Mouse (Mus musculus) lung, embryonic 15.5 days (tissue): ENCODE results near the gene Calcoco1. TPM values are rescaled to one million over a fixed set of nuclear protein-coding genes. Genes with fewer than 3 reads are reported as not detected.

Experiments
- ATAC-seq: fragments of 200-750 bp; cut with Nextera tagmentation; 2 replicates; pipeline ENCODE4 v1.8.0; 2017; ENCODE audit warnings: moderate number of reproducible peaks, borderline replicate concordance; ENCODE audit not compliant: low FRiP score, low TSS enrichment; ENCODE audit errors: extremely low read depth
- H3K27ac ChIP-seq: fragments of 300-500 bp; sonication (generic); 2 replicates; pipeline ENCODE4 v1.5.1; 2015; ENCODE audit warnings: moderate library complexity, mild to moderate bottlenecking, inconsistent platforms
- H3K27me3 ChIP-seq: fragments of 300-500 bp; sonication (generic); 2 replicates; pipeline ENCODE4 v1.6.1; 2015; ENCODE audit warnings: inconsistent platforms
- H3K36me3 ChIP-seq: fragments of 300-500 bp; sonication (generic); 2 replicates; pipeline ENCODE4 v1.6.1; 2015; ENCODE audit warnings: inconsistent platforms
- H3K4me1 ChIP-seq: fragments of 300-500 bp; sonication (generic); 2 replicates; pipeline ENCODE4 v1.6.1; 2015; ENCODE audit warnings: inconsistent platforms
- H3K4me2 ChIP-seq: fragments of 300-500 bp; sonication (generic); 2 replicates; pipeline ENCODE4 v1.6.1; 2015; ENCODE audit warnings: inconsistent platforms, mild to moderate bottlenecking, moderate library complexity
- H3K4me3 ChIP-seq: fragments of 300-500 bp; sonication (generic); 2 replicates; pipeline ENCODE4 v1.5.1; 2015; ENCODE audit warnings: mild to moderate bottlenecking, inconsistent platforms
- H3K9ac ChIP-seq: fragments of 300-500 bp; sonication (generic); 2 replicates; pipeline ENCODE4 v1.6.1; 2015; ENCODE audit warnings: inconsistent platforms
- H3K9me3 ChIP-seq: fragments of 300-500 bp; sonication (generic); 2 replicates; pipeline ENCODE4 v1.6.1; 2016; ENCODE audit warnings: inconsistent platforms
- WGBS: fragments of 180-500 bp; shearing (Covaris S2); methylation state at CpG from one replicate; pipeline ENCODE4 v1.1.7; 2015; 5-methylcytosine and 5-hydroxymethylcytosine counted together
- polyA plus RNA-seq: library from polyadenylated mRNA; unstranded; fragments of >200 nt; fragmentation: Nextera tagmentation; extraction: Ambion mirVana; gene quantifications from 2 replicates; pipeline ENCODE4 v1.2.1, GENCODE M21; 2015

Calcoco1 gene
- polyA plus RNA-seq, 1 experiment from 2014 or later: 51.4 TPM

DNA sequence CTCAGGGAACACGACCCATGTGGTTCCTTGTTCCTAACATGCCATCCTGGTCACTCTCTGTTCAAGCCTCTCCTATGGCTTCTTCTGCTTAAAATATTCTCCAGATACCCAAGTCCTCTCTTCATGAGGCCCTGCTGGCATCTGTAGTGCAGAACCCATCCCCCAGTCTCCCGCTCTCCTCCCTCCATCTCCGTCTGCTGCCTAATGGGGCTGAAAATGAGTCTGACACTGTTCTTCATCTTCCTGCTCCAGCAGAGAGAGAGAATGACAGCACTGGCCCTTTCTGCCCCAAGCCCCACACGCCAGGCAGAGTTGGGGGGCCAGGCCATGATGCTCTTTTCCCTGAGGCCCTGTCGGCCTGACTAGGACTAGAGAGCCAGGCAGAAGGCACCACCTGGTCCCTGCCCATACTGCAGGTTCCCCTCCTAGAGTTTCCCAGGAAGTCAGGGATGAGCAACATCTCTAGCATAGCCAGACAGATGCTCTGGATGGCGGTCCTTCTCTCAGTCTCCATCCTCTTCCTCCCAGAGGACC, 14.2 kb downstream of the Calcoco1 start:
- no peak overlapping the region for H3K4me2 ChIP-seq
- H3K36me3 ChIP-seq: peaks cover 37% of the 10 kb centered on the region
- ATAC-seq: no peak

GRCm38 (mm10) chr15:102705923-102706503, 16.0 kb downstream of the Calcoco1 start:
- no peak overlapping the region for H3K9ac ChIP-seq
- no peak overlapping the region for H3K4me3 ChIP-seq
- 70% methylated on average over 7 of the region's 7 CpGs for WGBS
- H3K27me3 ChIP-seq: no peaks in the 10 kb centered on the region
- no peaks in the 10 kb centered on the region for H3K9me3 ChIP-seq
- no peak overlapping the region for H3K27ac ChIP-seq
- no peak for ATAC-seq
- H3K4me2 ChIP-seq: no peak overlapping the region
- H3K36me3 ChIP-seq: peaks cover 27% of the 10 kb centered on the region
- H3K4me1 ChIP-seq: no peaks in the 10 kb centered on the region

More for the DNA sequence above, 14.2 kb downstream of the Calcoco1 start:
- Histone ChIP-seq H3K27ac (no peak overlapping the region), H3K4me3 (no peak overlapping the region), H3K9me3 (no peaks in the 10 kb centered on the region), H3K9ac (no peak overlapping the region), H3K4me1 (no peaks in the 10 kb centered on the region), H3K27me3 (no peaks in the 10 kb centered on the region)
- WGBS: 83% methylated on average over 6 of the region's 6 CpGs

GRCm38 (mm10) chr15:102705226-102705894, 16.6 kb downstream of the Calcoco1 start:
- Histone ChIP-seq H3K4me2 (no peak overlapping the region), H3K4me3 (no peak overlapping the region), H3K4me1 (no peaks in the 10 kb centered on the region), H3K36me3 (peaks cover 20% of the 10 kb centered on the region), H3K27ac (no peak overlapping the region), H3K9ac (no peak overlapping the region), H3K9me3 (no peaks in the 10 kb centered on the region), H3K27me3 (peaks cover under 1% of the 10 kb centered on the region; the same call in 1 of the 2 replicates)
- 41% methylated on average over 9 of the region's 9 CpGs for WGBS
- ATAC-seq: no peak

DNA sequence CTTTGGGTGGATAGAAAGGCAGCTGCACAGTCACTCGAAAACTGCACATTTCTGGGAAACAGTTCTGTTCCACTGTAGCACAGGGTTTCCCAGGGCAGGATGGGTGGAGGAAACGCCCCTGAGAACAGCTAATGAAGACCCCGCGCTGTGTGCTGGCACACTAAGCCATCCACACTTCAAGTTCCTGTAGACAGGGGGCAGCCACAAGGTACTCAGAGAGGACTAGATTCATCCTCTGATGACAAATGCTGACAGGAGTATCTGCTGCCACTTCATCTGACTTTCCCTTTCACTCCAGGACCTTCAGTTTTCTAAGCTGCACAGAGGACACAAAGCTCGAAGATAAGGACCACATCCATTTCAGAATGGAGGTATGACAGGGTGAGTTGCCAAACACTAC, 17.2 kb downstream of the Calcoco1 start:
- WGBS: 50% methylated on average over 5 of the region's 5 CpGs
- no peak overlapping the region for H3K4me2 ChIP-seq
- peaks cover 6% of the 10 kb centered on the region; the same call in 1 of the 2 replicates for H3K27me3 ChIP-seq
- no peak overlapping the region for H3K4me3 ChIP-seq
- no peak for ATAC-seq
- H3K4me1 ChIP-seq: no peaks in the 10 kb centered on the region
- no peaks in the 10 kb centered on the region for H3K9me3 ChIP-seq
- no peak overlapping the region for H3K9ac ChIP-seq
- peaks cover 18% of the 10 kb centered on the region for H3K36me3 ChIP-seq
- no peak overlapping the region for H3K27ac ChIP-seq

- Histone ChIP-seq H3K27me3 (peaks cover 23% of the 10 kb centered on the region), H3K9me3 (no peaks in the 10 kb centered on the region), H3K27ac (no peak overlapping the region), H3K4me1 (no peaks in the 10 kb centered on the region), H3K4me3 (no peak overlapping the region), H3K36me3 (peaks cover under 1% of the 10 kb centered on the region; the same call in 1 of the 2 replicates), H3K4me2 (no peak overlapping the region), H3K9ac (no peak overlapping the region)
- WGBS: 77% methylated on average over 3 of the region's 3 CpGs
- no peak for ATAC-seq
These were observed 19.0 kb downstream of the Calcoco1 start for GRCm38 (mm10) chr15:102702972-102703371.

DNA sequence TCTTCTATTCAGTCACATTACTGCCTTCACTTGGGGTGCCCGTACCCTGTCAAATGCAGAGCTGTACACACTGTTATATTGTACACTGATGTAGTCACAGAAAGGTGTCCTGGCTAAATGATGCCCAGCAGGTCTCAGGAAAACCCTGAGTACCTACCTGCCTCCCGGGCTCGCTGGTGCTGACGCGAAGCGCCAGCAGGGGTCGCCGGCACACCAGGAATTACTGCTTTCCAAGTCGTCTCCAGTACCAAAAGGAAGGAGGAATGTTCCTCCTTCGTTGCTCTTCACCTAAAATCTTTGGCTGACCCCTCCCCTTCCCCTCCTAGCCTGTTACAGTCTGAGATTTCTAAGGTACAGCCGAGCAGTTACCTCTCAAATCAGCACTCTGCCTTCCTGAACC, 23.8 kb downstream of the Calcoco1 start:
- no peak overlapping the region for H3K9ac ChIP-seq
- no peak for ATAC-seq

GRCm38 (mm10) chr15:102696899-102697298, 25.1 kb downstream of the Calcoco1 start:
- no peak for ATAC-seq
- no peak overlapping the region for H3K9ac ChIP-seq
- H3K27me3 ChIP-seq: peaks cover 83% of the 10 kb centered on the region
- peaks cover 23% of the 10 kb centered on the region for H3K4me1 ChIP-seq
- H3K9me3 ChIP-seq: no peaks in the 10 kb centered on the region
- H3K4me2 ChIP-seq: no peak overlapping the region
- no peaks in the 10 kb centered on the region for H3K36me3 ChIP-seq
- H3K27ac ChIP-seq: no peak overlapping the region
- no peak overlapping the region for H3K4me3 ChIP-seq
- 29% methylated on average over 3 of the region's 3 CpGs for WGBS

More for the DNA sequence above, 23.8 kb downstream of the Calcoco1 start:
- Histone ChIP-seq H3K27me3 (peaks cover 71% of the 10 kb centered on the region), H3K4me1 (peaks cover 13% of the 10 kb centered on the region), H3K4me2 (no peak overlapping the region), H3K4me3 (no peak overlapping the region), H3K36me3 (no peaks in the 10 kb centered on the region), H3K27ac (no peak overlapping the region), H3K9me3 (no peaks in the 10 kb centered on the region)
- under 1% methylated on average over 11 of the region's 11 CpGs for WGBS

- WGBS: under 1% methylated on average over 11 of the region's 11 CpGs
These were observed 28.4 kb downstream of the Calcoco1 start for GRCm38 (mm10) chr15:102693600-102693999.

DNA sequence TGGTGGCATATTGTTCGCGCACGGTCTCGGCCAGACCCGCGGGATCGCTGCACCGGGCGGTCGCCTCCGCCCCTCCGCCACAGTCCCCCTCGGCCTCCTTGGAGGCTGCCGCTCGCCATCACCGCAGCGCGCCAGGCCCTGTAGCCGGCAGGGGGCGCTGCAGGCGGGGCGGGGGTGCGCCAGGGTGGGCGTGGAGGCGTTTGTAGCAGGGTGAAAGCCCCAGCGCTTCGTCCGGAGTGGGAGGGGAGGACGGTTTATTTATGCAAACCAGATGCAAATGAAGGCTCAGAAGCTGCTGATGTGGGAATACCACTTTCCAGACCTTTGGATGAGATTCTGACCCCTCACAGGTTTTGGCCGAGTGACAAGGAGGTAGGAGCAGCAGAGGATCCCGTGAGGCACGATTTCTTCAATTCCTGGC, 29.0 kb downstream of the Calcoco1 start:
- H3K9ac ChIP-seq: peak overlapping the region; percentile 36

More at GRCm38 (mm10) chr15:102693600-102693999, 28.4 kb downstream of the Calcoco1 start:
- ATAC-seq: peak; percentile 72; the same call in 1 of the 2 replicates
- Histone ChIP-seq H3K4me2 (peak overlapping the region; percentile 98), H3K9ac (no peak overlapping the region), H3K27ac (peak overlapping the region; percentile 58), H3K9me3 (no peaks in the 10 kb centered on the region), H3K27me3 (peaks cover 82% of the 10 kb centered on the region), H3K36me3 (no peaks in the 10 kb centered on the region), H3K4me3 (peak overlapping the region; percentile 57), H3K4me1 (peaks cover 23% of the 10 kb centered on the region)

GRCm38 (mm10) chr15:102692321-102692804, 29.6 kb downstream of the Calcoco1 start:
- Histone ChIP-seq H3K4me3 (peak overlapping the region; percentile 57), H3K36me3 (no peaks in the 10 kb centered on the region), H3K9ac (peak overlapping the region; percentile 36), H3K4me1 (peaks cover 23% of the 10 kb centered on the region), H3K27me3 (peaks cover 77% of the 10 kb centered on the region), H3K4me2 (peak overlapping the region; percentile 98), H3K27ac (no peak overlapping the region), H3K9me3 (no peaks in the 10 kb centered on the region)
- WGBS: 3% methylated on average over 26 of the region's 26 CpGs
- ATAC-seq: no peak

More for the DNA sequence above, 29.0 kb downstream of the Calcoco1 start:
- H3K4me2 ChIP-seq: peak overlapping the region; percentile 98
- no peaks in the 10 kb centered on the region for H3K9me3 ChIP-seq
- WGBS: under 1% methylated on average over 32 of the region's 32 CpGs
- H3K27ac ChIP-seq: peak overlapping the region; percentile 58
- peaks cover 23% of the 10 kb centered on the region for H3K4me1 ChIP-seq
- peak; percentile 74 for ATAC-seq
- H3K27me3 ChIP-seq: peaks cover 78% of the 10 kb centered on the region
- H3K4me3 ChIP-seq: peak overlapping the region; percentile 57
- no peaks in the 10 kb centered on the region for H3K36me3 ChIP-seq

DNA sequence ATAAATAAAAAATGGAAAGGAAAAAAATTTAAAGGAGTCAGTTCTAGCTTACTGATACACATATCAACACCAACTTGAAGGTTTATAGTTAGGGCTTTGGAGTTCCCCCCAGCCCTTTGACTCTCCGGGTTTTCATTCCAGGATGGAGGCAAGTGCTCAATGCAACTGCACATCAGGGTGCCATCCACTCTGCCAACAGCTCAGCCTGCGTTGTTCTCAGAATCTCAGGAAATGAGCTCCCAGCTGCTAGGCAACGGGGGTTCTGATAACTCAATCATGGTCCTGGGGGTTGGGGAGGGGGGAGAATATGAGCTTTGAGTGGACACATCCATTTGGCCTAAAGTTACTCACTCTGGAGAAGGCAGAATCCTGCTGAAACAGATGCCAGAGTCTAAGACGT, 36.2 kb downstream of the Calcoco1 start:
- WGBS: 19% methylated on average over 4 of the region's 4 CpGs
- no peak overlapping the region for H3K27ac ChIP-seq
- no peak overlapping the region for H3K9ac ChIP-seq
- no peak overlapping the region for H3K4me3 ChIP-seq
- H3K36me3 ChIP-seq: no peaks in the 10 kb centered on the region
- H3K27me3 ChIP-seq: peaks cover 34% of the 10 kb centered on the region
- no peaks in the 10 kb centered on the region for H3K9me3 ChIP-seq
- H3K4me1 ChIP-seq: no peaks in the 10 kb centered on the region
- no peak overlapping the region for H3K4me2 ChIP-seq
- no peak for ATAC-seq

GRCm38 (mm10) chr15:102683670-102684069, 38.3 kb downstream of the Calcoco1 start:
- ATAC-seq: no peak
- Histone ChIP-seq H3K9me3 (no peaks in the 10 kb centered on the region), H3K4me2 (no peak overlapping the region), H3K4me3 (no peak overlapping the region), H3K36me3 (no peaks in the 10 kb centered on the region), H3K4me1 (no peaks in the 10 kb centered on the region), H3K9ac (no peak overlapping the region), H3K27ac (no peak overlapping the region), H3K27me3 (peaks cover 22% of the 10 kb centered on the region)
- 18% methylated on average over 1 of the region's 1 CpGs for WGBS
